Mouse (Mus musculus): ENCODE data around the gene Pdss2. TPM values are rescaled to one million over a fixed set of nuclear protein-coding genes. Genes with fewer than 3 reads are reported as not detected.

Gene Pdss2
- polyA plus RNA-seq (2012; rRNA removed), result 3.4 and 4.4 TPM in 2 replicates
- 4.7 and 4.9 TPM in 2 replicates for polyA plus RNA-seq (2014; fragmentation: Nextera tagmentation; extraction: Ambion mirVana)

GRCm38 (mm10) chr10:43220910-43221625 is at the start of gene Pdss2:
TSS of gene Pdss2 (plus strand) at chr10:43221486.
- no peaks in the 10 kb centered on the region for H3K36me3 ChIP-seq (replicated peaks; ENCODE audit: control insufficient read depth, insufficient read depth, low read depth)
- under 1% methylated on average over 50 of the region's 50 CpGs for WGBS (ENCODE audit: insufficient replicate concordance)
- TF ChIP-seq EP300 (IDR thresholded peaks at IDR 0.05; ENCODE audit: low read depth), result no peak
- peak; percentile 46; the same call in 1 of the 2 replicates for TF ChIP-seq CTCF (IDR thresholded peaks at IDR 0.05; ENCODE audit: low read depth)
- H3K27me3 ChIP-seq (ENCODE audit: control insufficient read depth, insufficient read depth, low read length), result no peaks in the 10 kb centered on the region
- H3K4me1 ChIP-seq (replicated peaks; ENCODE audit: control insufficient read depth in 2 of 2, insufficient read depth in 2 of 2, low read length in 1 of 2), result peaks cover 8 to 13% of the 10 kb centered on the region in 2 experiments
- peak within 1 kb of the TSS; percentile 96 for H3K9ac ChIP-seq (replicated peaks)
- peak within 1 kb of the TSS; percentile 85 to 98 for H3K4me3 ChIP-seq (ENCODE audit: insufficient read depth in 1 of 2, low read depth in 2 of 2, low read length in 2 of 2)
- ATAC-seq (ENCODE audit: insufficient read depth) (peak; percentile 97), DNase-seq (ENCODE audit: low read depth in 3 of 3, low spot score in 3 of 3) (peak; percentile 92 to 93 (median 93))
- H3K27ac ChIP-seq, result peak within 1 kb of the TSS; percentile 72
- H3K9me3 ChIP-seq (ENCODE audit: control insufficient read depth, low read length), result no peaks in the 10 kb centered on the region
- H3K4me2 ChIP-seq (ENCODE audit: low read depth), result peak within 1 kb of the TSS; percentile 73

DNA sequence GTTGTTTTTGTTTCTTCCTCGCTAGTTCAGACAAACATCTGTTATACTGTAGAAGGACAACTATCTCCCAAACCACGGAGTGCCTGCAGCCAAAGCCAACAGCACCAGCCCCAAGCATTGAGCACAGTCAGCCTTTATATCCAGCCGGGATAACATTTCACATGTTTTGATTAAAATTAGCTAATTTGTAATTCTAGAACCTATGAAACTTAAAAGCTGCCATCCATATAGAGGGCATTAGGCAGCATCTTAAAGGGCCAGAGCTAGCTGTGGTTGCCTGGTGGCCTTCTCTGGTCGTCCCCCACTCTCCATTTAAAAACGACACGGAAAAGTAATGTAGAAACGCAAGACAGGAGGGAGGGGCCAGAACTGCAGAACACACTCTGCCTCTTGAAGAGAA is 49.2 kb upstream of the Pdss2 start:
- DNase-seq (ENCODE audit: low read depth in 3 of 3, low spot score in 3 of 3), result no peak
- H3K27me3 ChIP-seq (ENCODE audit: control insufficient read depth, insufficient read depth, low read length), result peaks cover 66% of the 10 kb centered on the region
- 8% methylated on average over 7 of the region's 7 CpGs for WGBS (ENCODE audit: insufficient replicate concordance)
- H3K9ac ChIP-seq (replicated peaks), result no peak overlapping the region
- no peaks in the 10 kb centered on the region for H3K36me3 ChIP-seq (replicated peaks; ENCODE audit: control insufficient read depth, insufficient read depth, low read depth)
- H3K4me1 ChIP-seq (replicated peaks; ENCODE audit: control insufficient read depth in 2 of 2, insufficient read depth in 2 of 2, low read length in 1 of 2), result no peaks in the 10 kb centered on the region
- H3K4me2 ChIP-seq (ENCODE audit: low read depth), result no peak overlapping the region
- no peak for ATAC-seq (ENCODE audit: insufficient read depth)
- TF ChIP-seq EP300 (IDR thresholded peaks at IDR 0.05; ENCODE audit: low read depth), result no peak
- TF ChIP-seq CTCF (IDR thresholded peaks at IDR 0.05; ENCODE audit: low read depth), result no peak
- H3K4me3 ChIP-seq (ENCODE audit: insufficient read depth in 1 of 2, low read depth in 2 of 2, low read length in 2 of 2), result no peak overlapping the region
- H3K27ac ChIP-seq, result no peak overlapping the region
- no peaks in the 10 kb centered on the region for H3K9me3 ChIP-seq (ENCODE audit: control insufficient read depth, low read length)

GRCm38 (mm10) chr10:43172554-43172953 is 48.7 kb upstream of the Pdss2 start:
- TF ChIP-seq EP300 (IDR thresholded peaks at IDR 0.05; ENCODE audit: low read depth), result no peak
- no peak for TF ChIP-seq CTCF (IDR thresholded peaks at IDR 0.05; ENCODE audit: low read depth)
- H3K27me3 ChIP-seq (ENCODE audit: control insufficient read depth, insufficient read depth, low read length), result peaks cover 68% of the 10 kb centered on the region

GRCm38 (mm10) chr10:43173141-43173827 is 48.0 kb upstream of the Pdss2 start:
- Histone ChIP-seq H3K9ac (replicated peaks) (no peak overlapping the region), H3K4me3 (ENCODE audit: insufficient read depth in 1 of 2, low read depth in 2 of 2, low read length in 2 of 2) (peak overlapping the region; percentile 2 to 47; a peak in 3 of 4 replicates), H3K27me3 (ENCODE audit: control insufficient read depth, insufficient read depth, low read length) (peaks cover 73% of the 10 kb centered on the region), H3K4me1 (replicated peaks; ENCODE audit: control insufficient read depth in 2 of 2, insufficient read depth in 2 of 2, low read length in 1 of 2) (no peaks in the 10 kb centered on the region), H3K9me3 (ENCODE audit: control insufficient read depth, low read length) (no peaks in the 10 kb centered on the region), H3K4me2 (ENCODE audit: low read depth) (peak overlapping the region; percentile 61), H3K36me3 (replicated peaks; ENCODE audit: control insufficient read depth, insufficient read depth, low read depth) (no peaks in the 10 kb centered on the region), H3K27ac (no peak overlapping the region)
- under 1% methylated on average over 53 of the region's 53 CpGs for WGBS (ENCODE audit: insufficient replicate concordance)
- no peak for DNase-seq (ENCODE audit: low read depth in 3 of 3, low spot score in 3 of 3)
- no peak for ATAC-seq (ENCODE audit: insufficient read depth)
- TF ChIP-seq CTCF (IDR thresholded peaks at IDR 0.05; ENCODE audit: low read depth), result no peak
- no peak for TF ChIP-seq EP300 (IDR thresholded peaks at IDR 0.05; ENCODE audit: low read depth)

More at GRCm38 (mm10) chr10:43172554-43172953, 48.7 kb upstream of the Pdss2 start:
- DNase-seq (ENCODE audit: low read depth in 3 of 3, low spot score in 3 of 3), result no peak
- H3K9me3 ChIP-seq (ENCODE audit: control insufficient read depth, low read length), result no peaks in the 10 kb centered on the region
- H3K4me2 ChIP-seq (ENCODE audit: low read depth), result no peak overlapping the region
- 9% methylated on average over 8 of the region's 8 CpGs for WGBS (ENCODE audit: insufficient replicate concordance)
- H3K9ac ChIP-seq (replicated peaks), result no peak overlapping the region
- no peak overlapping the region; a peak in 1 of 4 replicates for H3K4me3 ChIP-seq (ENCODE audit: insufficient read depth in 1 of 2, low read depth in 2 of 2, low read length in 2 of 2)
- no peaks in the 10 kb centered on the region for H3K4me1 ChIP-seq (replicated peaks; ENCODE audit: control insufficient read depth in 2 of 2, insufficient read depth in 2 of 2, low read length in 1 of 2)
- ATAC-seq (ENCODE audit: insufficient read depth), result no peak
- no peaks in the 10 kb centered on the region for H3K36me3 ChIP-seq (replicated peaks; ENCODE audit: control insufficient read depth, insufficient read depth, low read depth)
- no peak overlapping the region for H3K27ac ChIP-seq

- Histone ChIP-seq H3K4me2 (ENCODE audit: low read depth) (peak overlapping the region; percentile 61), H3K9ac (replicated peaks) (no peak overlapping the region), H3K27ac (no peak overlapping the region), H3K27me3 (ENCODE audit: control insufficient read depth, insufficient read depth, low read length) (peaks cover 73% of the 10 kb centered on the region), H3K4me3 (ENCODE audit: insufficient read depth in 1 of 2, low read depth in 2 of 2, low read length in 2 of 2) (peak overlapping the region; percentile 6 to 47), H3K9me3 (ENCODE audit: control insufficient read depth, low read length) (no peaks in the 10 kb centered on the region), H3K4me1 (replicated peaks; ENCODE audit: control insufficient read depth in 2 of 2, insufficient read depth in 2 of 2, low read length in 1 of 2) (no peaks in the 10 kb centered on the region), H3K36me3 (replicated peaks; ENCODE audit: control insufficient read depth, insufficient read depth, low read depth) (no peaks in the 10 kb centered on the region)
- TF ChIP-seq EP300 (IDR thresholded peaks at IDR 0.05; ENCODE audit: low read depth) (no peak), CTCF (IDR thresholded peaks at IDR 0.05; ENCODE audit: low read depth) (no peak)
- under 1% methylated on average over 30 of the region's 38 CpGs for WGBS (ENCODE audit: insufficient replicate concordance)
- no peak for DNase-seq (ENCODE audit: low read depth in 3 of 3, low spot score in 3 of 3)
- ATAC-seq (ENCODE audit: insufficient read depth), result no peak
These were observed 47.4 kb upstream of the Pdss2 start for GRCm38 (mm10) chr10:43173828-43174325.

All from liver, embryonic 14.5 days (tissue).